Mouse (Mus musculus): Measurements from ENCODE around the gene Wasf1.

DNA sequence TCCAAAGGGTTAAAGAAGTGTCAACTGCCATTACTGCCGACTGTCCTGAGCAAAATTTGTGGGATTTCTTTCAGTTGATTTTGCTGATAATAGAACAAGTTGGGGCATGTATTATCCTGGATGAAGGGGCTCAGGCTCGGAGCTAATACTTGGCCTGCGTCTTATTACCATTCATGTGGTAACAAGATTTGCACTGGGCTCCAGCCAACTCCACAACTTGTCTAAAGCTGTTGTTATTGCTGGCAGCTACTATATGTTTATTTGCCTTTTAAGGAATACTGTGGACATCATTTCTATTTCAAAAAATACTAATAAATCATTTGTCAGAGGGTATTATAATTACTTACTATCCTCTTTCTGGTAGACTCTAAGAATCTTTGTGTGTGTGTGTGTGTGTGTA lies 66.9 kb downstream of the Wasf1 start:
- no peak for TF ChIP-seq TAL1 (IDR thresholded peaks at IDR 0.05; ENCODE audit: low read length)
- TF ChIP-seq GATA1 (IDR thresholded peaks at IDR 0.05; ENCODE audit: low read length) = no peak
